Mouse (Mus musculus) embryonic fibroblast, embryonic 13.5 days (primary cell): ENCODE measurements around the gene Atp8a2. TPM values are rescaled to one million over a fixed set of nuclear protein-coding genes. Genes with fewer than 3 reads are reported as not detected.
"Not testable (repeated sequence)": the region's sequence is repeated elsewhere in the genome, so short reads cannot be mapped to it uniquely, and the experiment has no call there.

ENCODE experiments used
- H3K27ac ChIP-seq: 2 replicates; pipeline ENCODE4 v1.5.1; 2012; ENCODE audit warnings: low read length, control low read depth, inconsistent platforms; ENCODE audit not compliant: insufficient read depth
- H3K4me1 ChIP-seq: 2 replicates; pipeline ENCODE4 v1.6.1; 2011; ENCODE audit warnings: low read length; ENCODE audit not compliant: control insufficient read depth, insufficient read depth
- H3K4me3 ChIP-seq: 2 replicates; pipeline ENCODE4 v1.5.1; 2011; ENCODE audit warnings: mild to moderate bottlenecking, control low read depth, low read length; ENCODE audit not compliant: insufficient read depth
- CTCF ChIP-seq: IDR thresholded peaks from 2 replicates; pipeline ENCODE4 v1.5.1; 2011; ENCODE audit warnings: mild to moderate bottlenecking, control low read depth, low read length, moderate library complexity, borderline replicate concordance; ENCODE audit not compliant: insufficient read depth
- POLR2A ChIP-seq: IDR thresholded peaks from 2 replicates; pipeline ENCODE4 v1.6.1; 2011; ENCODE audit warnings: low read depth, mild to moderate bottlenecking, control low read depth, low read length, moderate library complexity
- polyA plus RNA-seq: library from polyadenylated mRNA; stranded (reverse); fragments of >200 nt; gene quantifications from 2 replicates; pipeline ENCODE4 v1.2.4, GENCODE M21; 2011; ENCODE audit warnings: low read depth; ENCODE audit not compliant: missing spikeins, insufficient read length

Gene Atp8a2
- polyA plus RNA-seq, 1 experiment = 0.09 TPM

DNA sequence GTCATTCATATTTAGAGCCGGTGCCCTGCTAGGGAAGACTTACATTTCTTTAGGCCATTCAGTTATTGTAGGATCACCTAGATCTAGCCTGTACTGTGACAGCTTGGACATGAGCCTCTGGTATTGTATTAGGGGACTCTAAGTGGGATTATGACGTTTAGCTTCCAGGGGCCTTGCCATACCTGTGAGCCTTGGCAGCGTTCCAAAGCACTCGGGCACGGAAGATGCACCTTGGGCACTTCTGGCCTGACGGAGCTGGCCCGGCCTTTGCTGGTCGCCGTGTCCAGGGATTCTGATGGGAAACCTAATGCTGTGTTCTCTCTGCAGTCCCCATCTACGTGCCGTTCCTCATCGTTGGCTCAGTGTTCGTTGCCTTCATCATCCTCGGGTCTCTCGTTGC lies 567.7 kb downstream of the Atp8a2 start:
- no peak for TF ChIP-seq CTCF
- no peak for TF ChIP-seq POLR2A
- Histone ChIP-seq H3K27ac (no peak overlapping the region), H3K4me1 (no peaks in the 10 kb centered on the region), H3K4me3 (no peak overlapping the region)

GRCm38 (mm10) chr14:59627823-59628222 lies 569.2 kb downstream of the Atp8a2 start:
- TF ChIP-seq CTCF = no peak
- Histone ChIP-seq H3K4me1 (no peaks in the 10 kb centered on the region), H3K27ac (no peak overlapping the region), H3K4me3 (no peak overlapping the region)

GRCm38 (mm10) chr14:59627142-59627680 lies 569.8 kb downstream of the Atp8a2 start:
- H3K27ac ChIP-seq = no peak overlapping the region
- H3K4me1 ChIP-seq = no peaks in the 10 kb centered on the region

DNA sequence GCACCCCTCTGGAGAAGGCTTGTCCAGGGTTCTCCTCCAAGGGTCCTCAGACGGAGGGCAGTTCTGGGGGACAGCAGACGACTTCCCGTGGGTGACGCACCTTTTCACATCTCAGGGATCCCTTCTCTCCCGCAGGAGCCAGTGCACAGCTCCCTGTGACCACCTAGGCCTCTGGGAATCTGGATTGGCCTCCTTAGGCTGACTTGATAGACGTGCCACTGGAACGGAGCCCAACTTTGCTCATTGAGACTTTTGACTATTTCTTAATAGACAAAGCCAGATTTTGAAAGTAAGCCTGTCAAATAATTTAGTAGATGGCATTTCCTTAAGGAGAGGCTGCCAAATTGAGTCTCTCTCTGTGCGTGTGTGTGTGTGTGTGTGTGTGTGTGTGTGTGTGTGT lies 570.3 kb downstream of the Atp8a2 start:
- no peaks in the 10 kb centered on the region for H3K4me1 ChIP-seq
- TF ChIP-seq CTCF = no peak
- TF ChIP-seq POLR2A = no peak
- no peak overlapping the region for H3K4me3 ChIP-seq
- H3K27ac ChIP-seq = no peak overlapping the region

More at GRCm38 (mm10) chr14:59627142-59627680, 569.8 kb downstream of the Atp8a2 start:
- TF ChIP-seq CTCF (no peak), POLR2A (no peak)
- no peak overlapping the region for H3K4me3 ChIP-seq

- no peak overlapping the region for H3K27ac ChIP-seq
- H3K4me3 ChIP-seq = peak overlapping the region; percentile 50
- no peaks in the 10 kb centered on the region for H3K4me1 ChIP-seq
- TF ChIP-seq CTCF (no peak), POLR2A (no peak)
These were observed 571.1 kb downstream of the Atp8a2 start for GRCm38 (mm10) chr14:59625806-59626364.

DNA sequence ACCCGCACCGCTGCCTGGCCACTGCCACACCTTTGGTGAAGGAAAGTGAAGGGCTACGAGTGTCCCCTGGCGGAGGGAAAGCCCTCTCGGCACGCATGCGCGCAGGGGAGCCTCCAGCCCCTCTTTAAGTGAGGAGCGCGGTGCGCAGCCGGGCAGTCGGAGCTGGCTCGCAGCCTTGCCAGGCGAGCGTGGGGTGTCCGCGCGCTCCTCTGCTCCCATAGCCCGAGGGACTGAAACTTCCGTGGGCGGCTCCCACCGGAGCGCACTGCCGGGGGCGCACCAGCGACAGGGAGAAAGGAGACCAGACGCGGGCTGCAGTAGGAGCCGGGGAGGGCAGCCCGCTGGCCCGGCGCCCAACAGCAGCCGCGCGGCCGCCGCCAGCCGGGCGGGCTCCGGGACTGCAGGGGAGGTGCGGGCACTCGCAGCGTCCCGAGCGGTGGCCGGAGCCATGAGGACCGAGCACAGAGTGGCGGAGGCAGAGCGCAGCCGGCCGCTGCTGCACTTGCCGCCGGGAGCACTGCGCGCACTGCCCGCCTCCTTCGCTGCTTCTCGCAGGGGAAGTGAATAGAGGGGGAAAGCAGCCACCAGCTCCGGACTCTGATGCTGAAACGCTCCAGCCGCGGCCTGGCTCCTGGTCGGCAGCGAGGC lies 571.7 kb downstream of the Atp8a2 start, which contains the start of gene Shisa2:
Gene Shisa2 (plus strand): TSS at position 151 of the 648 bp plus-strand sequence.
- Histone ChIP-seq H3K4me1 (no peaks in the 10 kb centered on the region), H3K27ac (no peak within 1 kb of the TSS), H3K4me3 (peak within 1 kb of the TSS; percentile 50)
- TF ChIP-seq CTCF (peak; percentile 29; the same call in 1 of the 2 replicates), POLR2A (peak; percentile 38; the same call in 1 of the 2 replicates)

GRCm38 (mm10) chr14:59624326-59624885 lies 572.6 kb downstream of the Atp8a2 start:
- Histone ChIP-seq H3K4me3 (no peak overlapping the region), H3K4me1 (no peaks in the 10 kb centered on the region), H3K27ac (no peak overlapping the region)
- TF ChIP-seq CTCF (no peak), POLR2A (no peak)

DNA sequence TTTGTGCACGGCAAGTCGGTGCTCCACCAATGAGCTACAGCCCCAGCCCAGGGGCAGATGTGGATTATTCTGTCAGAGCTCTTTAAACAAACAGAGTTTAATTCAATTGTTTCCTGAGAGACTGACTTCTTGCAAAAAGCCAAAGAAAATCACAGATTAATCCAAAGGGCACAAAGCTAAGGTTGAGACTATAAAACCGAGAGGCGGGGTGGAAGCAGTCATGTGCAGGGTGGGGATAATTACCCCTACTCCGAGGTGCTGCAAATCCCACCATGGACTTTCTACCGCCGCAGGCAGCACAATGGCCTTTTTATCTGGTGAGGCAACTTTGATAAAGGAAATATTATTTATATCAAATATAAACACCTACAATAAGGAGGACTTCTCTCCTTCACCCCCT lies 580.2 kb downstream of the Atp8a2 start:
- Histone ChIP-seq H3K4me1 (no peaks in the 10 kb centered on the region), H3K4me3 (no peak overlapping the region), H3K27ac (no peak overlapping the region)
- TF ChIP-seq POLR2A (no peak), CTCF (no peak)

DNA sequence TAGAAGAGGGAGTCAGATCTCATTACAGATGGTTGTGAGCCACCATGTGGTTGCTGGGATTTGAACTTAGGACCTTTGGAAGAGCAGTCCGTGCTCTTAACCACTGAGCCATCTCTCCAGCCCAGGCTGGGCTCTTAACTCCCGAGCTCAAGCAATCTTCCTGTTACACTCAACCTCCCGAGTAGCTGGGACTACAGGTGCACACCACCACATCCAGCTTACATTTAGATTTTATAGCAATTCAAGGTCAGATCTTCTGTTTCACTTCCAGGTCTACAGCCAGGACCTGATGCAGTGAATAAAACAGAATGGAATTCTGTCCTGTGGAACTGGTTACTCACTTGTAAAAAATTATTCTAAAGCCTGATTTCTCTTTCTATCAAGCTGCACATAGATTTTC lies 582.8 kb downstream of the Atp8a2 start:
- H3K4me3 ChIP-seq, H3K4me1 ChIP-seq, H3K27ac ChIP-seq: not testable (repeated sequence)
